In the genomic region with DNA sequence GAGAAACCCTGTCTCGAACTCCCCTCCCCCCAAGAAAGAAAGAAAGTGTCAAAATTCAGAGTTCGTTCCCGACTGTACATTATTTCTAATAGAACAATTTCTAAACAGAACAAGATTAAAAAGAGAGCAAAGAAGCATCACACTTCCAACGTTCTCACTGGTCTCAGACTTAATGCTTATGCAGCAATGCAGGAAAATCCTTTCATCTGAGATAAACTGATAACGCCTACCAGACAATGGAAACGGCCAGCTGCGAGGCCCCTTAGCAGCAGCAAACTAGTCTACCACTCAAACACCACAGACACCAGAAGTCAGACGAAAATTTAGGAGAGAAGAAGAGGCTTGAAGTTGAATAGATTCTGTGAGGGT, we compare ENCODE assay signal across 8 mouse cellular contexts. TPM values are rescaled to one million over a fixed set of nuclear protein-coding genes. Genes with fewer than 3 reads are reported as not detected.
DNase-seq lines count a peak whose midpoint lies in the region; ATAC-seq and TF ChIP-seq lines count a peak whose summit lies in the region.

No protein-coding gene starts in this region.

- H3K27ac ChIP-seq in cerebellum, adult 2 months (ENCODE audit: insufficient read depth, low read length): 0 out of 2 replicates have a peak overlapping the region, but pooled peaks have one; percentile 41
- H3K27ac ChIP-seq in spleen, adult 2 months (ENCODE audit: insufficient read depth, low read length): peak overlapping the region; percentile 99
- peak overlapping the region; percentile 92 for H3K27ac ChIP-seq in limb, embryonic 11.5 days (replicated peaks; ENCODE audit: low read depth, low read length)
- H3K27ac ChIP-seq in small intestine, adult 2 months (ENCODE audit: insufficient read depth, low read depth, low read length): peak overlapping the region; percentile 76

- no peak for TF ChIP-seq POLR2A in cerebellum, adult 2 months (IDR thresholded peaks at IDR 0.05; ENCODE audit: borderline replicate concordance, insufficient read depth, low read length)
- TF ChIP-seq POLR2A in spleen, adult 2 months (IDR thresholded peaks at IDR 0.05; ENCODE audit: low read depth, low read length): no peak
- no peak for TF ChIP-seq POLR2A in small intestine, adult 2 months (IDR thresholded peaks at IDR 0.05; ENCODE audit: low read depth, low read length)

- no peak for ATAC-seq in limb, embryonic 11.5 days (ENCODE audit: insufficient number of reproducible peaks, low FRiP score, low TSS enrichment, low read depth)
- ATAC-seq in cerebellum, adult (ENCODE audit: insufficient number of reproducible peaks, low FRiP score, low TSS enrichment): no peak

- no peak for DNase-seq in cerebellum, adult 2 months
- no peak for DNase-seq in cerebellum, postnatal 10 days
- DNase-seq in spleen, adult 2 months (ENCODE audit: low read depth in 1 of 2, low spot score in 2 of 2): no peak
- DNase-seq in spleen, postnatal 14 days (ENCODE audit: low spot score in 2 of 2): no peak
- no peak for DNase-seq in limb, embryonic 11.5 days (ENCODE audit: low spot score)
- no peak for DNase-seq in urinary bladder, postnatal 10 days (ENCODE audit: low spot score)

- WGBS in cerebellum, adult 2 months: 10% methylated on average over 8 of the region's 8 CpGs
- WGBS in spleen, adult 2 months: 25% methylated on average over 8 of the region's 8 CpGs
- WGBS in limb, embryonic 11.5 days: 12% methylated on average over 8 of the region's 8 CpGs
- 12% methylated on average over 8 of the region's 8 CpGs for WGBS in small intestine, adult 2 months

- H3K4me2 ChIP-seq in limb, embryonic 11.5 days (ENCODE audit: low read depth, severe bottlenecking): peak overlapping the region; percentile 82

- H3K9ac ChIP-seq in limb, embryonic 11.5 days (ENCODE audit: low read length): peak overlapping the region; percentile 89

- H3K27me3 ChIP-seq in cerebellum, adult 2 months (ENCODE audit: control insufficient read depth, insufficient read depth, low read length): no peaks in the 10 kb centered on the region
- no peaks in the 10 kb centered on the region; the same call in 1 of the 2 replicates for H3K27me3 ChIP-seq in spleen, adult 2 months (ENCODE audit: control insufficient read depth, insufficient read depth, low read length)
- no peaks in the 10 kb centered on the region for H3K27me3 ChIP-seq in limb, embryonic 11.5 days (ENCODE audit: control insufficient read depth, insufficient read depth, low read length)
- no peaks in the 10 kb centered on the region for H3K27me3 ChIP-seq in small intestine, adult 2 months (ENCODE audit: control insufficient read depth, insufficient read depth, low read length)

- H3K9me3 ChIP-seq in limb, embryonic 11.5 days (ENCODE audit: control insufficient read depth, low read length): no peaks in the 10 kb centered on the region

- H3K4me1 ChIP-seq in cerebellum, adult 2 months (ENCODE audit: control insufficient read depth, insufficient read depth, low read length): no peaks in the 10 kb centered on the region
- no peaks in the 10 kb centered on the region; the same call in 1 of the 2 replicates for H3K4me1 ChIP-seq in spleen, adult 2 months (ENCODE audit: control insufficient read depth, insufficient read depth, insufficient read length)
- no peaks in the 10 kb centered on the region for H3K4me1 ChIP-seq in limb, embryonic 11.5 days (ENCODE audit: control insufficient read depth, insufficient read depth, low read length)
- no peaks in the 10 kb centered on the region for H3K4me1 ChIP-seq in small intestine, adult 2 months (ENCODE audit: control insufficient read depth, insufficient read depth, insufficient read length, low read length)

- no peak for TF ChIP-seq CTCF in cerebellum, adult 2 months (IDR thresholded peaks at IDR 0.05; ENCODE audit: borderline replicate concordance, insufficient read depth, low read depth, low read length)
- no peak for TF ChIP-seq CTCF in spleen, adult 2 months (IDR thresholded peaks at IDR 0.05; ENCODE audit: extremely low read depth, insufficient read depth, insufficient read length, insufficient replicate concordance)
- TF ChIP-seq CTCF in small intestine, adult 2 months (IDR thresholded peaks at IDR 0.05; ENCODE audit: extremely low read depth, insufficient read length, insufficient replicate concordance, low read depth, low read length): no peak

- H3K36me3 ChIP-seq in spleen, adult 2 months (ENCODE audit: control insufficient read depth, insufficient read depth, low read length): peaks cover 7% of the 10 kb centered on the region
- H3K36me3 ChIP-seq in limb, embryonic 11.5 days (ENCODE audit: control insufficient read depth, insufficient read depth, low read length): peaks cover 6% of the 10 kb centered on the region; the same call in 1 of the 2 replicates
- H3K36me3 ChIP-seq in small intestine, adult 2 months (ENCODE audit: control insufficient read depth, insufficient read depth, low read length): peaks cover 15% of the 10 kb centered on the region

- peak overlapping the region; percentile 91 for H3K4me3 ChIP-seq in cerebellum, adult 2 months (replicated peaks; ENCODE audit: insufficient read depth, low read depth, low read length)
- H3K4me3 ChIP-seq in spleen, adult 2 months (ENCODE audit: extremely low read depth, insufficient read depth, insufficient read length): peak overlapping the region; percentile 94
- peak overlapping the region; percentile 85 for H3K4me3 ChIP-seq in limb, embryonic 11.5 days (ENCODE audit: low read depth, low read length)
- H3K4me3 ChIP-seq in small intestine, adult 2 months (ENCODE audit: low read depth, low read length): peak overlapping the region; percentile 92

RNA-seq across cellular contexts. Expression of gene Rpf1, which starts 0.4 kb away (rescaled TPM):
- 19.6 and 20.6 TPM in 2 replicates for polyA plus RNA-seq in cerebellum, adult 2 months (2012; rRNA removed)
- 6.7 TPM in 2 replicates for polyA plus RNA-seq in spleen, adult 2 months (2012; rRNA removed)
- 72.5 and 74.7 TPM in 2 replicates for polyA plus RNA-seq in limb, embryonic 11.5 days (2014; fragmentation: Nextera tagmentation; extraction: Ambion mirVana)
- polyA plus RNA-seq in small intestine, adult 2 months (2012; rRNA removed): 1.6 and 2.4 TPM in 2 replicates

RNA-seq across cellular contexts. Expression of gene Gng5, which starts 22.0 kb away (rescaled TPM):
- polyA plus RNA-seq in cerebellum, adult 2 months (2012; rRNA removed): 90.7 and 93.9 TPM in 2 replicates
- 178 and 234 TPM in 2 replicates for polyA plus RNA-seq in spleen, adult 2 months (2012; rRNA removed)
- polyA plus RNA-seq in limb, embryonic 11.5 days (2014; fragmentation: Nextera tagmentation; extraction: Ambion mirVana): 1,225 and 1,227 TPM in 2 replicates
- 270 and 435 TPM in 2 replicates for polyA plus RNA-seq in small intestine, adult 2 months (2012; rRNA removed)

RNA-seq across cellular contexts. Expression of gene Spata1, which starts 22.1 kb away (rescaled TPM):
- polyA plus RNA-seq in cerebellum, adult 2 months (2012; rRNA removed): 2.6 and 2.7 TPM in 2 replicates
- 0.45 and 0.78 TPM in 2 replicates for polyA plus RNA-seq in spleen, adult 2 months (2012; rRNA removed)
- polyA plus RNA-seq in limb, embryonic 11.5 days (2014; fragmentation: Nextera tagmentation; extraction: Ambion mirVana): 6.4 and 9.6 TPM in 2 replicates
- polyA plus RNA-seq in small intestine, adult 2 months (2012; rRNA removed): 0.11 and 0.19 TPM in 2 replicates

RNA-seq across cellular contexts. Expression of gene Uox, which starts 48.6 kb away (rescaled TPM):
- 0.13 and 0.35 TPM in 2 replicates for polyA plus RNA-seq in cerebellum, adult 2 months (2012; rRNA removed)
- not detected in 2 replicates for polyA plus RNA-seq in spleen, adult 2 months (2012; rRNA removed)
- not detected in 2 replicates for polyA plus RNA-seq in limb, embryonic 11.5 days (2014; fragmentation: Nextera tagmentation; extraction: Ambion mirVana)
- polyA plus RNA-seq in small intestine, adult 2 months (2012; rRNA removed): 0.11 TPM in 1 of 2 replicates, not detected in the other

Comparison
In these comparisons a context has a peak if more than half of its experiments do, and no peak if none do; other contexts are left out.
1. H3K27ac ChIP-seq: peak in every context shown above with its lines; median percentile 99 in spleen, adult 2 months; 92 in limb, embryonic 11.5 days; 76 in small intestine, adult 2 months; 41 in cerebellum, adult 2 months.